Mouse (Mus musculus) liver, adult 2 months (tissue): ENCODE measurements at regions not wholly inside any gene's neighbourhood (a gene's known extent, or its start where the extent isn't known, plus 50 kb on each side); places are given as distances from the start of the nearest gene placed in this dataset.

Experiments
- DNase-seq: peaks from one replicate; pipeline ENCODE4 v3.0.0-alpha.2; 2011; ENCODE audit warnings: low read depth, low spot score; ENCODE audit errors: extremely low read depth
- H3K27ac ChIP-seq: fragments of 200-500 bp; replicated peaks from 2 replicates; pipeline ENCODE4 v1.5.1; 2012; ENCODE audit warnings: low read depth, mild to moderate bottlenecking, control low read depth, inconsistent platforms, low read length; ENCODE audit not compliant: insufficient read depth
- H3K27me3 ChIP-seq: fragments of 200-500 bp; 2 replicates; pipeline ENCODE4 v1.6.1; 2012; ENCODE audit warnings: mild to moderate bottlenecking, moderate library complexity, low read length, inconsistent platforms; ENCODE audit not compliant: control insufficient read depth, insufficient read depth
- H3K36me3 ChIP-seq: fragments of 200-500 bp; 2 replicates; pipeline ENCODE4 v1.6.1; 2012; ENCODE audit warnings: low read length, inconsistent platforms; ENCODE audit not compliant: control insufficient read depth, insufficient read depth
- H3K4me1 ChIP-seq: fragments of 200-500 bp; 2 replicates; pipeline ENCODE4 v1.6.1; 2011; ENCODE audit warnings: low read length; ENCODE audit not compliant: control insufficient read depth, insufficient read depth
- H3K4me3 ChIP-seq: fragments of 200-500 bp; 2 replicates; pipeline ENCODE4 v1.5.1; 2011; ENCODE audit warnings: low read depth, mild to moderate bottlenecking, control low read depth, low read length, moderate library complexity; ENCODE audit not compliant: insufficient read depth
- H3K79me2 ChIP-seq: fragments of 200-500 bp; 2 replicates; pipeline ENCODE4 v1.6.1; 2012; ENCODE audit warnings: inconsistent platforms, mild to moderate bottlenecking, low read length, moderate library complexity; ENCODE audit not compliant: control insufficient read depth, insufficient read depth
- H3K9ac ChIP-seq: fragments of 200-500 bp; 2 replicates; pipeline ENCODE4 v1.6.1; 2012; ENCODE audit warnings: low read depth, mild to moderate bottlenecking, control low read depth, inconsistent platforms, low read length
- CTCF ChIP-seq: fragments of 200-500 bp; IDR thresholded peaks from 2 replicates; pipeline ENCODE4 v1.5.1; 2011; ENCODE audit warnings: low read depth, low read length, control low read depth
- POLR2A ChIP-seq: fragments of 200-500 bp; IDR thresholded peaks from 2 replicates; pipeline ENCODE4 v1.6.1; 2011; ENCODE audit warnings: low read length, control low read depth; ENCODE audit not compliant: insufficient read depth; ENCODE audit errors: extremely low read depth
- WGBS: fragments of 180-500 bp; shearing (Covaris S2); methylation state at CpG from one replicate; pipeline ENCODE4 v1.1.7; 2018; 5-methylcytosine and 5-hydroxymethylcytosine counted together

DNA sequence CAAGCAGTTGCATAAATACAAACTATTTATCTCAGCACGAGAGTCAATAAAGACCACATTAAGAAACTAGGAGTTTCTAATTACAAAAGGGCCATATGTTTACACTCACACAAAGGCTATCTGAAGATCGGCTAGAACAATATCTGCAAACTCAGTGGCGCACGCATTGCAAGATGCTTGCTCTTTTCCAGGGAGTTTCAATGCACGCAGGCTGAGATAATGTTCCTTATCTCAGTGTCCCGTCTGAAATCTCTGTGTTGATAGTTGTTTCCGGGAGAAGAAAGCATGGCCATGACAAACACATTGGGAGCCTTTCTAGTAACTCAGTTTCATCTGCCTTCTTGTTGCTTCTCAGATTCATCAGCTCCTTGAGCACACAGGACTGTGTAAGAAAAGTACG lies 192.6 kb upstream of the Daam1 start:
- Histone ChIP-seq H3K27ac (no peak overlapping the region), H3K4me3 (no peak overlapping the region), H3K27me3 (no peaks in the 10 kb centered on the region; the same call in 1 of the 2 replicates), H3K36me3 (no peaks in the 10 kb centered on the region), H3K9ac (no peak overlapping the region), H3K4me1 (no peaks in the 10 kb centered on the region), H3K79me2 (no peaks in the 10 kb centered on the region)
- TF ChIP-seq CTCF = no peak
- no peak for TF ChIP-seq POLR2A
- WGBS = 26% methylated on average over 8 of the region's 8 CpGs
- DNase-seq = no peak

DNA sequence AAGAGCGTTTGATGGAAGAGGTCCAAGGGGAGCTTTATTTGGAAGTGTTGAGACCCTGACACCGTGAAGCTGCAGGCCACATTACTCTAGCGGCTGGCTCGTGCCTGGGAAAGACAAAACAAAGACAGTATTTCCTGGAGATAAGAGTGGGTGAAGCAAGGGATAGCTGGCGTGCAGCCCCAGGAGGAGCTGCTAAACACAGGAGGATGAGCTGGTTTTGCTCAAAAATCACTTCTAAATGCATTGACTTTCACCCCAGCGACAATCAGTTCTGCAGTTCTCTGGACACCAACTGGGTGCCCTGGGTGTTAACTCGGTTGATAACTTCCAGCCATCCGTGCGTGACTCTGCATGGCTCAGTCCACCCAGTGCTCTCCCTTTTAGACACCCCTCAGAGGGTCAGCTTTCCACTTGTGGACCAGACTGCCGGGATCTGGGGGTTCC lies 190.8 kb upstream of the Daam1 start:
- WGBS = 47% methylated on average over 10 of the region's 10 CpGs
- no peaks in the 10 kb centered on the region; the same call in 1 of the 2 replicates for H3K27me3 ChIP-seq
- DNase-seq = peak; percentile 1

DNA sequence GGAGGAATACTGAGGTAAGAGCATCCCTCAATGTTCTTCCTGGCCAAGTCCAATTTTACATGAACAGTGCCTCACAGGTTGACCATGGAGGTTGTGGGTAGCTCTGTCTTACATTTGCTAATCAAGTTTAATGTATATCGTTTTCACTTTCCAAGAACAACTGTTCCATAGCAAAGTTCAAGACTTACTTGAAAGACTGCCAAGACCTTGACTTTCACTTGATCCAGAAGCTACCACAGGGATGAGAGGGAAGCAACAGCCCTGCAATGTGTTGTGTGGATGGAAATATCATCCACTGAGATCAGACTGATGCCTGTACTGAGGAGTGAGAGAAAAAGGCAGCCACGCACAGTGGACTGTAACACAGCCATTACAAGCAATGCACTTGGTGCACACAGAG lies 189.4 kb upstream of the Daam1 start:
- Histone ChIP-seq H3K79me2 (no peaks in the 10 kb centered on the region), H3K27me3 (no peaks in the 10 kb centered on the region; the same call in 1 of the 2 replicates), H3K4me1 (no peaks in the 10 kb centered on the region), H3K36me3 (no peaks in the 10 kb centered on the region), H3K9ac (no peak overlapping the region), H3K4me3 (no peak overlapping the region), H3K27ac (no peak overlapping the region)
- TF ChIP-seq CTCF (no peak), POLR2A (no peak)
- DNase-seq = no peak
- 77% methylated on average over 2 of the region's 2 CpGs for WGBS

More for the DNA sequence above, 190.8 kb upstream of the Daam1 start:
- Histone ChIP-seq H3K4me3 (no peak overlapping the region), H3K27ac (no peak overlapping the region), H3K4me1 (no peaks in the 10 kb centered on the region), H3K9ac (no peak overlapping the region), H3K79me2 (no peaks in the 10 kb centered on the region), H3K36me3 (no peaks in the 10 kb centered on the region)
- TF ChIP-seq CTCF (no peak), POLR2A (no peak)

DNA sequence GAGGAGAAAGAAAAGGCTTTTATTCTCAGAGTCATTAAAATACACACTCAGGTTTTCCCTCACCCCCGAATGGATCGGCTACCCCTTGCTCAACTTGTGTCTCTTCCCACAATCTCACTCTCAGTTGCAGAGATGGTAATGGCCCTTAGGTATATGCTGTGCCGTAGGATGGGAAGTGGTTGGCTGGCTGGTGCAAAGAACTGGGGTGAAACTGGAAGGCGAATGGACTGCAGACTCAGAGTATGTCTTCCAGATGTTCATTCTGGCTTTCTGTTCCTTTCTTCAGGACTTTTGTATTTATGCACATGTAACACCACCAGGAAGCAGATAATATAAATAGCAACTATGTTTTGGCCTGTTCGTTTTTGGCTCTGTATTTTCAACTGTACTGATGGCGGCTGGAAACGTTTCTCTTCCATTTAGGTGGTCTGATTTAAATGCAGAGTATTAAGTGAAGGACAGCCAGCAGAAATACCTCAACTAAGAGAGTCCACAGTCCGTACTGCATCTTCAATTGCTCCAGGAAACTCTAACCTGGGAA lies 188.0 kb upstream of the Daam1 start:
- Histone ChIP-seq H3K9ac (no peak overlapping the region), H3K27me3 (no peaks in the 10 kb centered on the region; the same call in 1 of the 2 replicates), H3K36me3 (no peaks in the 10 kb centered on the region), H3K4me3 (no peak overlapping the region), H3K79me2 (no peaks in the 10 kb centered on the region), H3K27ac (no peak overlapping the region), H3K4me1 (no peaks in the 10 kb centered on the region)
- 82% methylated on average over 8 of the region's 8 CpGs for WGBS
- DNase-seq = no peak
- no peak for TF ChIP-seq CTCF
- no peak for TF ChIP-seq POLR2A

DNA sequence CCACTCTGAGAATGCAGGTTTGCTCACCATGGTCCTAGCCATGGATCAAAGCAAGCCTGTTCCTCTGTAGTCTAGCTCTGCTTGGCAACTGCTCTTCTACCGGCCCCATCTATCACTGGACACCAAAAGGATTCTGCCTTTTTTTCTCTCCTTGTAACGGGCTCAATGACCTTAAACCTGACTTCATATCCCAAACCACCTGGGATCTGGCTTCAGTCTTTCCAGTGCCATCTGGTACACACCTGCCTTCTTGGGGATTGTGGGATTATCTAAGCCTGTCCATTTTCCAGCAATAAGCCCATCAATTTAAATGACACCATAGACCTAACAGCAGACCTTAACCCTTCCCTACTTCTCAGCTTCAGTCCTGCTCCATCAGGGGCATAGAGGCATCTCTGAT lies 179.6 kb upstream of the Daam1 start:
- Histone ChIP-seq H3K4me1 (no peaks in the 10 kb centered on the region), H3K9ac (no peak overlapping the region), H3K79me2 (no peaks in the 10 kb centered on the region), H3K27ac (no peak overlapping the region), H3K36me3 (no peaks in the 10 kb centered on the region), H3K4me3 (no peak overlapping the region), H3K27me3 (no peaks in the 10 kb centered on the region)
- WGBS = 74% methylated on average over 2 of the region's 2 CpGs
- DNase-seq = no peak
- TF ChIP-seq CTCF = no peak
- TF ChIP-seq POLR2A = no peak

DNA sequence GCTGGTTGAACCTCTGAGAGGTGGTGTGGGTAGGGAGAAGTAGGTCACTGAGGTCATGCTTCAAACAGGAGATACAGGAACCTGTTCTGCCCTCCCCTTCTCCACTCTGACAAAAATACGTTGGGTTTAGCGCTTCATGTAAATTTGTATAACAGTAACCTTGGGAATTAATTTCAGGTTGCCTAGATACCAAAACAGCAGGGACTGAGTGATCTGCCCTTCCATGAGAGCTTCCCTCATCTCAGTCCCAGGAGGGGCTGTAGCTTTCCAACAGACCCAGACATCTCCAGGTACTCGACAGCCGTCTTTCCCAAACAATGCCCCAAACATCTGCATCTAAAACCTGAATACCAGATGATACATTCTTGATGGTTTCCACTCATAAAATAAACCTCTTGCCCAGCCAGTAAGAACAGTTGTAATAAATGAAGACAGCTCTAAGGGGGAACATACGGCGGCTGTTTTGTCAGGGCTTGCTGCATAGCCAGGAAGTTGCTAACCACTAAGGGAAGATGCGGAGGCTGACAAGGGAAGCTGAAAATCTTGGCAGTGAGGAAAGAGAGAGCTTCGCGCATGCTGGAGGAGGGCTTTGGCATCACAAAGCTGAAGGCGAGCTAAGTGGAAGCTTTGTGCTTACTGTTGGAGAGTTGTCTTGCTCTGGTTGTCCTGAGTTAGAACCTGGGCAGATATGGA lies 137.4 kb upstream of the Daam1 start:
- 82% methylated on average over 10 of the region's 10 CpGs for WGBS
- Histone ChIP-seq H3K27me3 (no peaks in the 10 kb centered on the region), H3K9ac (no peak overlapping the region), H3K4me3 (no peak overlapping the region), H3K36me3 (no peaks in the 10 kb centered on the region), H3K27ac (no peak overlapping the region), H3K4me1 (no peaks in the 10 kb centered on the region), H3K79me2 (no peaks in the 10 kb centered on the region)
- TF ChIP-seq CTCF (no peak), POLR2A (no peak)
- DNase-seq = no peak
